Mouse (Mus musculus) CH12.LX (cell line): ENCODE measurements around the gene Lsr. TPM values are rescaled to one million over a fixed set of nuclear protein-coding genes. Genes with fewer than 3 reads are reported as not detected.

Experiments
- DNase-seq: peaks from one replicate; pipeline ENCODE4 v3.0.0-alpha.2; 2013; ENCODE audit errors: extremely low read depth
- H3K27ac ChIP-seq: 2 replicates; pipeline ENCODE4 v1.5.1; 2012; ENCODE audit warnings: low read depth, mild to moderate bottlenecking, control low read depth, moderate library complexity; ENCODE audit not compliant: insufficient read depth
- H3K27me3 ChIP-seq: replicated peaks from 2 replicates; pipeline ENCODE3; 2012; ENCODE audit warnings: inconsistent platforms
- H3K36me3 ChIP-seq, 2 experiments: replicated peaks in 1 of 2; 2 replicates each; pipeline versions ENCODE3 to v1.6.1; 2012; ENCODE audit warnings: inconsistent platforms in 1 of 2, low read length in 1 of 2, mild to moderate bottlenecking in 1 of 2, mixed read lengths in 1 of 2, moderate library complexity in 1 of 2; ENCODE audit not compliant: control insufficient read depth in 1 of 2, insufficient read depth in 1 of 2
- H3K4me1 ChIP-seq, 2 experiments: 2 replicates each; pipeline ENCODE4 v1.6.1; 2012; ENCODE audit warnings: inconsistent platforms in 1 of 2, moderate library complexity in 1 of 2; ENCODE audit not compliant: insufficient read depth in 2 of 2, control insufficient read depth in 1 of 2
- H3K4me2 ChIP-seq: 2 replicates; pipeline ENCODE4 v1.6.1; 2012; ENCODE audit warnings: low read depth, mild to moderate bottlenecking, control low read depth; ENCODE audit not compliant: poor library complexity, insufficient read depth, severe bottlenecking
- H3K4me3 ChIP-seq, 3 experiments: fragments of 150-350 bp in 1 of 3; sonication (generic) in 1 of 3; replicated peaks in 1 of 3; 2 replicates each; pipeline versions ENCODE3 to v1.5.1; 2011 to 2012; ENCODE audit warnings: low read depth in 2 of 3, low read length in 2 of 3, mild to moderate bottlenecking in 2 of 3, moderate library complexity in 2 of 3, control low read depth in 1 of 3, improper control_type of control experiment in 1 of 3, inconsistent platforms in 1 of 3, mixed read lengths in 1 of 3; ENCODE audit not compliant: poor library complexity in 1 of 3
- H3K79me2 ChIP-seq: replicated peaks from 2 replicates; pipeline ENCODE4 v1.6.1; 2012; ENCODE audit warnings: mild to moderate bottlenecking, moderate library complexity; ENCODE audit not compliant: control insufficient read depth, poor library complexity, insufficient read depth, severe bottlenecking; ENCODE audit errors: extremely low read depth
- H3K9ac ChIP-seq: 2 replicates; pipeline ENCODE4 v1.6.1; 2012; ENCODE audit warnings: low read depth, mild to moderate bottlenecking, control low read depth, moderate library complexity; ENCODE audit not compliant: insufficient read depth
- H3K9me3 ChIP-seq: replicated peaks from 2 replicates; pipeline ENCODE3; 2012; ENCODE audit warnings: low read length, inconsistent platforms, mixed read lengths
- CHD1 ChIP-seq: IDR thresholded peaks from 2 replicates; pipeline ENCODE4 v1.6.1; 2012; ENCODE audit warnings: low read depth, low read length, improper control_type of control experiment, inconsistent platforms
- CTCF ChIP-seq, 2 experiments: IDR thresholded peaks in 1 of 2; conservative IDR thresholded peaks in 1 of 2; 2 replicates each; pipeline ENCODE4 v1.5.1; 2011 to 2012; ENCODE audit warnings: low read depth in 2 of 2, low read length in 2 of 2, improper control_type of control experiment in 1 of 2, inconsistent platforms in 1 of 2, mild to moderate bottlenecking in 1 of 2, moderate library complexity in 1 of 2
- E2F4 ChIP-seq: IDR thresholded peaks from 2 replicates; pipeline ENCODE4 v1.6.1; 2011; ENCODE audit warnings: low read depth, low read length, improper control_type of control experiment; ENCODE audit not compliant: insufficient replicate concordance
- ELF1 ChIP-seq: IDR thresholded peaks from 2 replicates; pipeline ENCODE4 v1.6.1; 2014; ENCODE audit warnings: low read depth, mild to moderate bottlenecking, inconsistent platforms, low read length, improper control_type of control experiment
- ETS1 ChIP-seq: conservative IDR thresholded peaks from 2 replicates; pipeline ENCODE4 v1.6.1; 2012; ENCODE audit warnings: low read depth, mild to moderate bottlenecking, inconsistent platforms, low read length, improper control_type of control experiment, moderate library complexity
- IRF4 ChIP-seq: IDR thresholded peaks from 2 replicates; pipeline ENCODE4 v1.6.1; 2014; ENCODE audit warnings: low read depth, mild to moderate bottlenecking, inconsistent platforms, low read length, improper control_type of control experiment
- JUND ChIP-seq: conservative IDR thresholded peaks from 2 replicates; pipeline ENCODE4 v1.6.1; 2011; ENCODE audit warnings: low read depth, low read length, improper control_type of control experiment
- MAFK ChIP-seq: IDR thresholded peaks from 2 replicates; pipeline ENCODE4 v1.6.1; 2011; ENCODE audit warnings: low read length, improper control_type of control experiment; ENCODE audit not compliant: insufficient replicate concordance
- MEF2A ChIP-seq: IDR thresholded peaks from 2 replicates; pipeline ENCODE4 v1.6.1; 2014; ENCODE audit warnings: low read depth, mild to moderate bottlenecking, inconsistent platforms, low read length, improper control_type of control experiment, borderline replicate concordance
- MXI1 ChIP-seq: IDR thresholded peaks from 2 replicates; pipeline ENCODE4 v1.6.1; 2011; ENCODE audit warnings: mild to moderate bottlenecking, low read depth, low read length, improper control_type of control experiment
- NELFE ChIP-seq: IDR thresholded peaks from 2 replicates; pipeline ENCODE4 v1.6.1; 2011; ENCODE audit warnings: low read depth, low read length, improper control_type of control experiment
- PAX5 ChIP-seq: IDR thresholded peaks from 2 replicates; pipeline ENCODE4 v1.6.1; 2012; ENCODE audit warnings: low read length, inconsistent platforms, mixed read lengths
- POLR2A ChIP-seq: IDR thresholded peaks from 2 replicates; pipeline ENCODE4 v1.6.1; 2011; ENCODE audit warnings: low read depth, mild to moderate bottlenecking, improper control_type of control experiment, low read length
- RAD21 ChIP-seq: IDR thresholded peaks from 2 replicates; pipeline ENCODE4 v1.6.1; 2011; ENCODE audit warnings: low read depth, mild to moderate bottlenecking, low read length, improper control_type of control experiment, moderate library complexity
- SIN3A ChIP-seq: IDR thresholded peaks from 2 replicates; pipeline ENCODE4 v1.6.1; 2012; ENCODE audit warnings: low read length, improper control_type of control experiment, inconsistent platforms
- SMC3 ChIP-seq: IDR thresholded peaks from 2 replicates; pipeline ENCODE4 v1.6.1; 2011; ENCODE audit warnings: low read depth, low read length, improper control_type of control experiment
- TCF12 ChIP-seq: IDR thresholded peaks from 2 replicates; pipeline ENCODE4 v1.6.1; 2014; ENCODE audit warnings: low read depth, mild to moderate bottlenecking, inconsistent platforms, low read length, improper control_type of control experiment
- USF2 ChIP-seq: conservative IDR thresholded peaks from 2 replicates; pipeline ENCODE4 v1.6.1; 2011; ENCODE audit warnings: low read depth, low read length, improper control_type of control experiment
- dilution Hi-C: fragments of 300-500 bp; cut with MboI; formaldehyde crosslinking; loops from 2 replicates; pipeline ENCODE4 v1.14.3; 2020; ENCODE audit warnings: low sequenced_read_pairs; ENCODE audit not compliant: extremely low pct_unique_long_range_greater_than_20kb, extremely low pct_ligation_motif_present
- in situ Hi-C: fragments of 300-500 bp; cut with MboI; formaldehyde crosslinking; loops from 3 replicates; pipeline ENCODE4 v1.14.3; 2019; ENCODE audit warnings: low sequenced_read_pairs, low pct_ligation_motif_present, low pct_unique_long_range_greater_than_20kb, mixed read lengths
- polyA plus RNA-seq: library from polyadenylated mRNA; unstranded; fragments of >175 nt; gene quantifications from 2 replicates; pipeline ENCODE4 v1.2.1, GENCODE M21; 2012; ENCODE audit warnings: low read depth; ENCODE audit not compliant: insufficient read length
- total RNA-seq, 2 experiments: library from RNA; depleted of rRNA; stranded (reverse); fragments of 300-350 nt in 1 of 2; fragments of >200 nt in 1 of 2; gene quantifications; 2 replicates each; pipeline ENCODE4 v1.2.3; 2012 to 2014

Lsr gene
- total and polyA plus RNA-seq, 3 experiments, result 0.12 to 0.13 TPM; not detected in 1

- no peak; the same call in 1 of the 2 replicates for TF ChIP-seq MXI1
- TF ChIP-seq CHD1, result no peak
- no peak for TF ChIP-seq ELF1
- peak; percentile 58; the same call in 1 of the 2 replicates for TF ChIP-seq SIN3A
- TF ChIP-seq NELFE, result no peak
- TF ChIP-seq USF2, result no peak
- TF ChIP-seq TCF12, result peak; percentile 25; the same call in 1 of the 2 replicates
- TF ChIP-seq E2F4, result no peak
- no peak for TF ChIP-seq JUND
- TF ChIP-seq MAFK, result no peak
- no peak for TF ChIP-seq PAX5
- TF ChIP-seq IRF4, result no peak; the same call in 1 of the 2 replicates
- peak; percentile 56; the same call in 1 of the 2 replicates for TF ChIP-seq POLR2A
- TF ChIP-seq SMC3, result peak; percentile 52
- TF ChIP-seq CTCF (conservative IDR thresholded peaks at IDR 0.05 in 1 of 2, IDR thresholded peaks at IDR 0.05 in 1 of 2; ENCODE audit: low read depth in 2 of 2, low read length in 2 of 2), result no peak; a peak in 2 of 4 replicates
Measured at GRCm38 (mm10) chr7:30955584-30956356, 17.5 kb downstream of the Lsr start (continued).

- TF ChIP-seq PAX5, result no peak
- TF ChIP-seq ETS1, result no peak
- 0 out of 2 replicates have a peak, but pooled peaks have one; percentile 25 for TF ChIP-seq TCF12
- TF ChIP-seq MAFK, result no peak
- no peak for TF ChIP-seq MEF2A
- no peak for TF ChIP-seq CHD1
- no peak for TF ChIP-seq RAD21
- TF ChIP-seq IRF4, result no peak
- TF ChIP-seq NELFE, result no peak
- Histone ChIP-seq H3K9me3 (no peaks in the 10 kb centered on the region), H3K4me1 (peaks cover 21 to 50% of the 10 kb centered on the region in 2 experiments), H3K4me3 (peak overlapping the region; percentile 51 to 91 (median 88)), H3K4me2 (peak overlapping the region; percentile 48), H3K9ac (peak overlapping the region; percentile 100), H3K79me2 (no peaks in the 10 kb centered on the region; the same call in 1 of the 2 replicates), H3K27me3 (no peaks in the 10 kb centered on the region), H3K27ac (no peak overlapping the region), H3K36me3 (peaks cover 41 to 67% of the 10 kb centered on the region in 2 experiments)
- peak; percentile 46 for DNase-seq
- in situ Hi-C loops (no loop called here), dilution Hi-C loops (no loop called here)
Measured at GRCm38 (mm10) chr7:30954971-30955520, 18.2 kb downstream of the Lsr start.
